Mouse (Mus musculus) stomach, embryonic 14.5 days (tissue): ENCODE data around the gene Uba52. TPM values are rescaled to one million over a fixed set of nuclear protein-coding genes. Genes with fewer than 3 reads are reported as not detected.

Experiments
- ATAC-seq: fragments of 200-750 bp; cut with Nextera tagmentation; 2 replicates; pipeline ENCODE4 v1.8.0; 2017; ENCODE audit warnings: low read depth, moderate TSS enrichment; ENCODE audit not compliant: insufficient number of reproducible peaks, insufficient read depth, low FRiP score
- H3K27ac ChIP-seq: fragments of 300-500 bp; sonication (generic); 2 replicates; pipeline ENCODE4 v1.5.1; 2014; ENCODE audit warnings: mild to moderate bottlenecking, low read length, moderate library complexity, mixed read lengths
- H3K27me3 ChIP-seq: fragments of 300-500 bp; sonication (generic); 2 replicates; pipeline ENCODE4 v1.6.1; 2014; ENCODE audit warnings: low read length, control low read depth, mixed read lengths; ENCODE audit not compliant: control insufficient read depth, insufficient read depth
- H3K36me3 ChIP-seq: fragments of 300-500 bp; sonication (generic); 2 replicates; pipeline ENCODE4 v1.6.1; 2014; ENCODE audit warnings: mild to moderate bottlenecking, control low read depth, low read length, moderate library complexity, mixed read lengths; ENCODE audit not compliant: control insufficient read depth, insufficient read depth
- H3K4me1 ChIP-seq: fragments of 300-500 bp; sonication (generic); 2 replicates; pipeline ENCODE4 v1.6.1; 2014; ENCODE audit warnings: low read length, control low read depth, mixed read lengths; ENCODE audit not compliant: control insufficient read depth, insufficient read depth
- H3K4me2 ChIP-seq: fragments of 300-500 bp; sonication (generic); replicated peaks from 2 replicates; pipeline ENCODE4 v1.6.1; 2014; ENCODE audit warnings: low read depth, low read length, control low read depth
- H3K4me3 ChIP-seq: fragments of 300-500 bp; sonication (generic); 2 replicates; pipeline ENCODE4 v1.5.1; 2014; ENCODE audit warnings: low read depth, low read length, control low read depth
- H3K9ac ChIP-seq: fragments of 300-500 bp; sonication (generic); replicated peaks from 2 replicates; pipeline ENCODE4 v1.6.1; 2014; ENCODE audit warnings: low read depth, mild to moderate bottlenecking, control low read depth, low read length, moderate library complexity, mixed read lengths
- H3K9me3 ChIP-seq: fragments of 300-500 bp; sonication (generic); 2 replicates; pipeline ENCODE4 v1.6.1; 2016; ENCODE audit warnings: low read depth, low read length, control low read depth; ENCODE audit not compliant: control insufficient read depth
- WGBS: fragments of 180-500 bp; shearing (Covaris S2); extraction: QIAGEN DNeasy Blood & Tissue Kit; methylation state at CpG from one replicate; pipeline ENCODE4 v1.1.7; 2014; 5-methylcytosine and 5-hydroxymethylcytosine counted together
- polyA plus RNA-seq: library from polyadenylated mRNA; unstranded; fragments of >200 nt; fragmentation: Nextera tagmentation; extraction: Ambion mirVana; gene quantifications from 2 replicates; pipeline ENCODE4 v1.2.1, GENCODE M21; 2014

Uba52 gene
- polyA plus RNA-seq, 1 experiment from 2014 or later = 1,119 TPM

- no peak overlapping the region for H3K4me3 ChIP-seq
- peaks cover 32% of the 10 kb centered on the region for H3K27me3 ChIP-seq
- H3K9me3 ChIP-seq = no peaks in the 10 kb centered on the region
- no peak overlapping the region for H3K9ac ChIP-seq
- H3K4me1 ChIP-seq = peaks cover 18% of the 10 kb centered on the region; the same call in 1 of the 2 replicates
- ATAC-seq = no peak
- WGBS = 65% methylated on average over 16 of the region's 16 CpGs
- H3K4me2 ChIP-seq = no peak overlapping the region
- no peak overlapping the region for H3K27ac ChIP-seq
- peaks cover 18% of the 10 kb centered on the region for H3K36me3 ChIP-seq
Measured at GRCm38 (mm10) chr8:70504291-70504716, 6.3 kb downstream of the Uba52 start.

- 0 out of 2 replicates have a peak, but pooled peaks have one; percentile 15 for ATAC-seq
- no peak overlapping the region for H3K4me3 ChIP-seq
- no peak overlapping the region for H3K27ac ChIP-seq
- H3K36me3 ChIP-seq = peaks cover 8% of the 10 kb centered on the region
- no peak overlapping the region for H3K9ac ChIP-seq
- no peaks in the 10 kb centered on the region for H3K9me3 ChIP-seq
- H3K27me3 ChIP-seq = peaks cover 33% of the 10 kb centered on the region
- 15% methylated on average over 46 of the region's 46 CpGs for WGBS
- no peak overlapping the region for H3K4me2 ChIP-seq
- H3K4me1 ChIP-seq = peaks cover 18% of the 10 kb centered on the region; the same call in 1 of the 2 replicates
Measured at GRCm38 (mm10) chr8:70503062-70503750, 7.4 kb downstream of the Uba52 start.

GRCm38 (mm10) chr8:70502540-70502939 lies 8.1 kb downstream of the Uba52 start:
- H3K36me3 ChIP-seq = peaks cover 3% of the 10 kb centered on the region; the same call in 1 of the 2 replicates
- H3K27ac ChIP-seq = no peak overlapping the region
- H3K4me2 ChIP-seq = 0 out of 2 replicates have a peak overlapping the region, but pooled peaks have one; percentile 13
- H3K9ac ChIP-seq = no peak overlapping the region
- H3K9me3 ChIP-seq = no peaks in the 10 kb centered on the region
- H3K4me1 ChIP-seq = peaks cover 18% of the 10 kb centered on the region; the same call in 1 of the 2 replicates
- no peak for ATAC-seq
- peaks cover 36% of the 10 kb centered on the region for H3K27me3 ChIP-seq
- no peak overlapping the region for H3K4me3 ChIP-seq
- WGBS = 33% methylated on average over 12 of the region's 12 CpGs

- Histone ChIP-seq H3K27ac (no peak overlapping the region), H3K27me3 (peaks cover 42% of the 10 kb centered on the region), H3K4me2 (0 out of 2 replicates have a peak overlapping the region, but pooled peaks have one; percentile 13), H3K4me1 (peaks cover 18% of the 10 kb centered on the region; the same call in 1 of the 2 replicates), H3K9me3 (no peaks in the 10 kb centered on the region), H3K4me3 (0 out of 2 replicates have a peak overlapping the region, but pooled peaks have one; percentile 12), H3K9ac (no peak overlapping the region), H3K36me3 (no peaks in the 10 kb centered on the region)
- 13% methylated on average over 23 of the region's 23 CpGs for WGBS
- no peak for ATAC-seq
Measured at GRCm38 (mm10) chr8:70501820-70502529, 8.6 kb downstream of the Uba52 start.

- Histone ChIP-seq H3K9ac (no peak overlapping the region), H3K4me3 (peak overlapping the region; percentile 9), H3K4me1 (peaks cover 14% of the 10 kb centered on the region; the same call in 1 of the 2 replicates), H3K27me3 (peaks cover 55% of the 10 kb centered on the region), H3K27ac (no peak overlapping the region), H3K9me3 (no peaks in the 10 kb centered on the region), H3K36me3 (no peaks in the 10 kb centered on the region), H3K4me2 (peak overlapping the region; percentile 27; the same call in 1 of the 2 replicates)
- 9% methylated on average over 39 of the region's 39 CpGs for WGBS
- no peak for ATAC-seq
Measured at GRCm38 (mm10) chr8:70500386-70501301, 10.0 kb downstream of the Uba52 start.

- Histone ChIP-seq H3K4me3 (no peak overlapping the region), H3K9me3 (no peaks in the 10 kb centered on the region), H3K4me1 (peaks cover 13% of the 10 kb centered on the region; the same call in 1 of the 2 replicates), H3K27ac (no peak overlapping the region), H3K27me3 (peaks cover 83% of the 10 kb centered on the region), H3K4me2 (0 out of 2 replicates have a peak overlapping the region, but pooled peaks have one; percentile 16), H3K36me3 (no peaks in the 10 kb centered on the region), H3K9ac (no peak overlapping the region)
- WGBS = 9% methylated on average over 12 of the region's 12 CpGs
- no peak for ATAC-seq
Measured at GRCm38 (mm10) chr8:70495771-70496062, 14.9 kb downstream of the Uba52 start.

- Histone ChIP-seq H3K27me3 (peaks cover 83% of the 10 kb centered on the region), H3K9ac (no peak overlapping the region), H3K4me1 (peaks cover 13% of the 10 kb centered on the region; the same call in 1 of the 2 replicates), H3K9me3 (no peaks in the 10 kb centered on the region), H3K27ac (no peak overlapping the region), H3K4me3 (no peak overlapping the region), H3K36me3 (no peaks in the 10 kb centered on the region), H3K4me2 (0 out of 2 replicates have a peak overlapping the region, but pooled peaks have one; percentile 16)
- ATAC-seq = no peak
- WGBS = 6% methylated on average over 21 of the region's 21 CpGs
Measured at GRCm38 (mm10) chr8:70495001-70495770, 15.4 kb downstream of the Uba52 start.
